Comparison of ENCODE assay signal across 16 mouse cellular contexts in genomic region chr15:81140004-81140403, GRCm38 (mm10).
"Had no signal": no experiment of that assay in that cellular context is flagged by ENCODE, and none has a peak within 500 bp of the region (broad histone marks: within the 10 kb centered on the region; RNA-seq: fewer than 3 reads in every experiment).

No protein-coding gene starts in this region.

- H3K36me3 ChIP-seq: midbrain, embryonic 10.5 days; midbrain, embryonic 12.5 days; neural tube, embryonic 13.5 days; stomach, embryonic 15.5 days had no signal

- H3K4me2 ChIP-seq: lung, embryonic 14.5 days; midbrain, embryonic 12.5 days; neural tube, embryonic 13.5 days; stomach, embryonic 15.5 days had no signal

- H3K27ac ChIP-seq: midbrain, embryonic 10.5 days; midbrain, embryonic 12.5 days; neural tube, embryonic 13.5 days; stomach, embryonic 15.5 days; stomach, postnatal 0 days had no signal

- ATAC-seq: midbrain, embryonic 16.5 days had no signal

- H3K9me3 ChIP-seq: midbrain, embryonic 10.5 days; midbrain, embryonic 12.5 days; neural tube, embryonic 13.5 days; stomach, embryonic 15.5 days had no signal

- H3K9ac ChIP-seq: lung, embryonic 14.5 days; midbrain, embryonic 12.5 days; neural tube, embryonic 13.5 days; stomach, embryonic 15.5 days had no signal

- H3K4me3 ChIP-seq: midbrain, embryonic 10.5 days; midbrain, embryonic 12.5 days; myocyte; neural tube, embryonic 13.5 days; stomach, embryonic 15.5 days had no signal

- DNase-seq: lung, adult 18-20 months; lung, embryonic 14.5 days; lung, postnatal 10 days; lung, postnatal 4 days; midbrain, embryonic 14.5 days; right cerebral cortex, postnatal 14 days; thymus, adult 2 months; thymus, postnatal 25 days; thymus, postnatal 4 days had no signal

- H3K27me3 ChIP-seq: midbrain, embryonic 12.5 days; neural tube, embryonic 13.5 days; stomach, embryonic 15.5 days had no signal
